26 mouse cellular contexts compared by ENCODE assay signal in the genomic region with DNA sequence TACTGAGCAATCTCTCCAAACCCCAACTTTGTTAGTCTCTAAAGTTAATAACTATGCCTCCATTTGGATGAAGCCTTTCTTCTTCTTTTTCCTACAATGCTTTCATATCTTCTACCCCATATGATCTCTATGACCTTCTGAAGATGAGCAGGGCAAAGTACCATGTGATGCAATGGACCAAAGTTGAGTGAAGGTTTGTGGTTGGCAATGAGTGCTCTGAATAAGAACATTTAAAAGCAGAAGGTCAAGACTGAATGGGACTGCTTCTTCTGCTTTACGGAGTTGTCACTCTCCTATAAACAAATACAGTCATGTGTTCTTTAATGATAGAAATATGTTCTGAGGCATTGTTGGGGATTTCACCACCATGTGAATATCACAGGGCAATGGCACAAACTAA.
"Had no signal": no experiment of that assay in that cellular context is flagged by ENCODE, and none has a peak within 500 bp of the region (broad histone marks: within the 10 kb centered on the region; RNA-seq: fewer than 3 reads in every experiment).

No protein-coding gene starts in this region.

- H3K27ac ChIP-seq: gastrocnemius, adult 2 months; heart, adult 2 months; heart, embryonic 13.5 days; heart, embryonic 15.5 days; hindbrain, embryonic 13.5 days; hindbrain, embryonic 15.5 days; hindbrain, postnatal 0 days; kidney, embryonic 15.5 days; kidney, postnatal 0 days; left cerebral cortex, adult 2 months; limb, embryonic 10.5 days; limb, embryonic 12.5 days; liver, embryonic 12.5 days had no signal

- ATAC-seq: hindbrain, postnatal 0 days; intestine, embryonic 16.5 days; liver, embryonic 12.5 days had no signal

- H3K9me3 ChIP-seq: heart, embryonic 13.5 days; heart, embryonic 15.5 days; hindbrain, embryonic 13.5 days; hindbrain, embryonic 15.5 days; kidney, embryonic 15.5 days; limb, embryonic 10.5 days; liver, embryonic 12.5 days had no signal

- H3K36me3 ChIP-seq: heart, embryonic 13.5 days; heart, embryonic 15.5 days; hindbrain, embryonic 13.5 days; hindbrain, embryonic 15.5 days; kidney, embryonic 15.5 days; limb, embryonic 10.5 days; limb, embryonic 12.5 days; liver, embryonic 12.5 days had no signal

- DNase-seq: gastrocnemius, adult 2 months; gastrocnemius, postnatal 10 days; gastrocnemius, postnatal 25 days; heart, adult 11 months; heart, adult 2 months; heart, postnatal 14 days; heart, postnatal 36 days; kidney, adult 11 months; kidney, adult 2 months; kidney, adult 9 months; kidney, postnatal 14 days; kidney, postnatal 4 days; layer of hippocampus, adult 9-11 months had no signal

- H3K4me3 ChIP-seq: gastrocnemius, adult 2 months; heart, adult 2 months; heart, embryonic 13.5 days; heart, embryonic 15.5 days; hindbrain, embryonic 13.5 days; hindbrain, embryonic 15.5 days; kidney, embryonic 15.5 days; left cerebral cortex, adult 2 months; limb, embryonic 10.5 days; limb, embryonic 12.5 days; liver, embryonic 12.5 days had no signal

- H3K9ac ChIP-seq: heart, embryonic 13.5 days; heart, embryonic 15.5 days; hindbrain, embryonic 13.5 days; hindbrain, embryonic 15.5 days; kidney, embryonic 15.5 days; limb, embryonic 12.5 days; liver, embryonic 12.5 days had no signal

- H3K4me2 ChIP-seq: heart, embryonic 11.5 days; heart, embryonic 13.5 days; heart, embryonic 15.5 days; hindbrain, embryonic 13.5 days; hindbrain, embryonic 15.5 days; kidney, embryonic 15.5 days; limb, embryonic 12.5 days; liver, embryonic 12.5 days had no signal

- H3K4me1 ChIP-seq: heart, embryonic 13.5 days; heart, embryonic 15.5 days; hindbrain, embryonic 13.5 days; hindbrain, embryonic 15.5 days; kidney, embryonic 15.5 days; limb, embryonic 10.5 days; limb, embryonic 12.5 days; liver, embryonic 12.5 days had no signal

- H3K27me3 ChIP-seq: heart, embryonic 13.5 days; heart, embryonic 15.5 days; hindbrain, embryonic 13.5 days; hindbrain, embryonic 15.5 days; kidney, embryonic 15.5 days; limb, embryonic 12.5 days; liver, embryonic 12.5 days had no signal
